Mouse (Mus musculus) cortical plate, adult 2 months (tissue): Measurements from ENCODE around the gene Caln1.

Source experiments
- CTCF ChIP-seq: fragments of 200-500 bp; IDR thresholded peaks from 2 replicates; pipeline ENCODE4 v1.5.1; 2011; ENCODE audit warnings: mild to moderate bottlenecking, control low read depth, low read length; ENCODE audit not compliant: insufficient read depth; ENCODE audit errors: extremely low read depth
- POLR2A ChIP-seq: fragments of 200-500 bp; IDR thresholded peaks from 2 replicates; pipeline ENCODE4 v1.6.1; 2011; ENCODE audit warnings: mild to moderate bottlenecking, low read length, control low read depth; ENCODE audit not compliant: insufficient read depth; ENCODE audit errors: extremely low read depth

DNA sequence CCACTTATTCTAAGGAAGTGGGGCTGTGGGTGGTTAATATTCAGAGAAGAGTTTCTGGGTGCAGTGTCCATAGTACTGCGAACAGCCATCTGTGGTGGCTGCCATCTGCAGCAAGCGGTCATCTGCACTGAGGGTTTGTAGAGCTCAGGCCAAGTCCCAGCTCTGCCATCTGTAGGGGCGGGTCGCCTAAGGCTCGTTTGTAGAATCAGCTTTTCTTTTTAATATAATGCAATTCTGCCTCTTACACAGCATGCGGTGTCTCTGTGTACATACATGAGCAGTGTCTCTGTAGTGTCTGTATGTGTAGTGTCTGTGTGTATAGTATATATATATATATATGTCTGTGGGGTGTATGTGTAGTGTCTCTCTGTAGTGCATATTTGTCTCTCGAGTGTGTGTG, 35.7 kb upstream of the Caln1 start:
- TF ChIP-seq CTCF (no peak), POLR2A (no peak)
